Mouse (Mus musculus) heart, postnatal 10 days (tissue): ENCODE measurements around the gene Ccdc87. TPM values are rescaled to one million over a fixed set of nuclear protein-coding genes. Genes with fewer than 3 reads are reported as not detected.
A peak's percentile ranks its signal among the peaks of the same experiment; 100 is the strongest.

ENCODE experiments used
- DNase-seq, 2 experiments: peaks; one replicate each; pipeline ENCODE4 v3.0.0; 2021
- intact Hi-C: fragments of 180-260 bp; cut with DNase I; formaldehyde crosslinking; loops from one replicate; pipeline ENCODE4 v1.15.1; 2025
- total RNA-seq, 2 experiments: library from RNA; stranded (reverse); gene quantifications; 2 replicates each; pipeline ENCODE4 v1.2.3; 2021

The Ccdc87 gene
- total RNA-seq, 2 experiments from 2014 or later = not detected

DNA sequence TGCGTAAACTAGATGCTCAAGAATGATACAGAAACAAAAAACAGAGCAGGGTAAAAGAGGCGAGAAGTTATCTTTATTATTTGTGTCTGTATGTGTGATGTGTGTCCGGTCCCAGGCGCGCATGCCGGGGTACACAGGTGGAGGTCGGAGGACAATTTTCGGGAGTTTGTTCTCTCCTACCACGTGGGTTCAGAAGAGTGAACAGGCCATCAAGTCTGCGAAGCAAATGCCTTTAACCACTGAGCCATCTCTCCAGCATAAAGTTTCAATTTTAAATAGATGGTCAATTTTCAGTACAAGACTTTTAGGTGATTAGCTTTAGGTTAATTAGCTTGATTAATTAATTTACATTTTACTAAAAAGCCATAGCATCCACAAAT, 40.1 kb downstream of the Ccdc87 start:
- intact Hi-C loops = no loop called here
- DNase-seq = no peak

DNA sequence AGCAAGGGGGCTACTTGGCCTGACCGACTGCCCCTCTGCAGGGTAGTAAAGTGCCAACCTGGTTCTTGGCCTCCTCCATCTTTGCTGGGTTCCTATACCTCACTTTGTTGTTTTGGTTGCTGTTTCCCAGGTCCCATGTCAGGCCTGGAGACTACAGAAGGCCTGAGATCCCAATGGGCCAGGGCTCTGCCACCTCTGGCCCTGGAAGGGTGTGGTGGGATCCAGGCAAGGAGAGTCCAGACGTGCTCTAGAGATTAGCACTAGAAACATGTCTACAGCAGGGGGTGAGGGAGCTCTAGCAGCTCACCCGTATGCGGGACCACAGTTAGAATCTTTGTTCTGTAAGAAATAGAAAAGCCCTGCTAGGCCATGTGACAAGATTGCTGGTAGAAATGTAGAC, 44.8 kb downstream of the Ccdc87 start:
- DNase-seq = no peak
- intact Hi-C loops = no loop called here

DNA sequence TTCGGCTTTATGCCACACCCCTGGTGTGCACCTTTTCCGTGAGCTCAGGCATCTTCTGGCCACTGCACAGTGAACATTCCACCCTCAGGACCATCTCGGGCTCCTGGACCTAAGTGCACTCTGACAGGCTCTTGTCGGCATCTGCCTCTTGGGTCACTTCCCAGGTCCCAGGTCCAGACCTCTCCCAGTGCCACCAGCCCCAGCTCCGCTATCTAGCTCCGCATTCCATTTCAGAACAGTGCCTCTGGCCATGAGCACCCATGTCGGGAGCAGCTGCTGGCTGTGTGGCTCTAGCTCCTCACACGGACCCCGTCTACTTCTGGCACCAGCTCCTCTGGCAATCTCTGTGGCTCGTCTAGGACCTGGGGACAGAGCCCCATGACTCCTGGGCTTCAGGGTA, 50.6 kb downstream of the Ccdc87 start:
- peak; percentile 23 to 37 for DNase-seq
- intact Hi-C loops = no loop called here

DNA sequence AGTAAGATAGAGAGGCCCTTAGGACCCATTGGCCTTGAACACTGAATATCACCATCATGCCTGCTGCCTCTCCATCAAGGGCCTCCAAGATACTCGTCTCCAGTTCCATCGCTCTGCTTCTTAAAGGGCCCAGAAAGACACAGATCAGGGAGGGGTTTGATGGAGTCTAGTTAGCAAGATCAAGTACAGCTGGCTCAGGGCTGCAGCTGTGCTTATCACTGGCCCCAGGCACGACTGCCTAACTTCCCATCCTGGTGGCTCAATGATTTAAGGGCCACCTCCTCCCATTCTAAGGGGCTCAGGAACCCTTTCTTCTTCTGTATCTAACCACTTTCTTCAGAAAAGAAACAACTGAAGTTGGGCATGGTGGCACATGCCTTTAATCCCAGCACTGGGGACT, 52.6 kb downstream of the Ccdc87 start:
- no peak for DNase-seq
- intact Hi-C loops = no loop called here

Other genes starting within 250 kb of the Ccdc87 start
- 10 to 100 TPM; 12.6 to 16.0 TPM for gene Lrfn4, start 223.7 kb upstream of the Ccdc87 start, total RNA-seq
- 10 to 100 TPM; 14.9 to 16.2 TPM for gene Rce1, start 213.7 kb upstream of the Ccdc87 start, total RNA-seq
- gene Gm960, start 140.7 kb upstream of the Ccdc87 start, total RNA-seq = not detected
- gene Sptbn2, start 128.2 kb upstream of the Ccdc87 start, total RNA-seq = under 1 TPM; 0.35 to 0.65 TPM
- 1 to 10 TPM; 6.5 to 6.7 TPM for gene Rbm4b, start 82.9 kb upstream of the Ccdc87 start, total RNA-seq
- 10 to 100 TPM; 43.1 to 49.2 TPM for gene Rbm4, start 45.5 kb upstream of the Ccdc87 start, total RNA-seq
- gene Gm21992, start 27.8 kb upstream of the Ccdc87 start, total RNA-seq = 10 to 100 TPM; 16.8 to 17.8 TPM
- 10 to 100 TPM; 33.8 to 34.6 TPM for gene Rbm14, start 27.7 kb upstream of the Ccdc87 start, total RNA-seq
- gene Ccs, start within 50 bp of the Ccdc87 start, total RNA-seq = 10 to 100 TPM; 36.0 to 36.9 TPM
- gene Ctsf, start 15.8 kb downstream of the Ccdc87 start, total RNA-seq = 10 to 100 TPM; 54.7 to 56.0 TPM
- gene Actn3, start 38.5 kb downstream of the Ccdc87 start, total RNA-seq = under 1 TPM; 0.37 to 0.53 TPM
- gene Zdhhc24, start 39.3 kb downstream of the Ccdc87 start, total RNA-seq = 1 to 10 TPM; 4.0 to 5.0 TPM
- gene Bbs1, start 67.3 kb downstream of the Ccdc87 start, total RNA-seq = 1 to 10 TPM; 5.1 to 5.3 TPM
- gene Dpp3, start 88.9 kb downstream of the Ccdc87 start, total RNA-seq = 10 to 100 TPM; 37.4 to 38.2 TPM
- under 1 TPM; 0.53 to 0.94 TPM for gene Peli3, start 103.8 kb downstream of the Ccdc87 start, total RNA-seq
- gene Mrpl11, start 122.8 kb downstream of the Ccdc87 start, total RNA-seq = 10 to 100 TPM; 62.0 to 67.0 TPM
- gene Npas4, start 150.9 kb downstream of the Ccdc87 start, total RNA-seq = under 1 TPM; 0.10 to 0.24 TPM
- gene Slc29a2, start 184.5 kb downstream of the Ccdc87 start, total RNA-seq = 10 to 100 TPM; 21.2 to 23.9 TPM
- gene B4gat1, start 199.5 kb downstream of the Ccdc87 start, total RNA-seq = 10 to 100 TPM; 38.3 to 45.5 TPM
- 1 to 10 TPM; 1.6 to 2.3 TPM for gene AC124502.3, start 199.5 kb downstream of the Ccdc87 start, total RNA-seq
- 10 to 100 TPM; 13.5 to 15.6 TPM for gene Brms1, start 202.0 kb downstream of the Ccdc87 start, total RNA-seq
- 1 to 10 TPM; 2.1 to 2.4 TPM for gene Rin1, start 211.1 kb downstream of the Ccdc87 start, total RNA-seq
- 10 to 100 TPM; 33.8 to 39.7 TPM for gene Cd248, start 228.7 kb downstream of the Ccdc87 start, total RNA-seq
- gene Tmem151a, start 246.2 kb downstream of the Ccdc87 start, total RNA-seq = 1 to 10 TPM; 3.3 to 3.5 TPM
- gene Yif1a, start 249.2 kb downstream of the Ccdc87 start, total RNA-seq = 10 to 100 TPM; 72.8 to 78.3 TPM